Mouse (Mus musculus): Measurements from ENCODE around the gene Vash1. TPM values are rescaled to one million over a fixed set of nuclear protein-coding genes. Genes with fewer than 3 reads are reported as not detected.

Vash1 gene
- polyA plus RNA-seq (2016; fragmentation: Nextera tagmentation; extraction: Ambion mirVana): 12.8 and 13.7 TPM in 2 replicates

GRCm38 (mm10) chr12:86678591-86679545 is at the start of gene Vash1:
Vash1 (plus strand) TSS chr12:86678700.
- H3K4me3 ChIP-seq (replicated peaks): peak within 1 kb of the TSS; percentile 86
- H3K4me2 ChIP-seq: peak within 1 kb of the TSS; percentile 96
- ATAC-seq (ENCODE audit: insufficient number of reproducible peaks, insufficient read depth, low FRiP score, low TSS enrichment, low read depth): peak; percentile 67
- peaks cover 28% of the 10 kb centered on the region for H3K4me1 ChIP-seq (replicated peaks)
- H3K27me3 ChIP-seq: peaks cover 3% of the 10 kb centered on the region; the same call in 1 of the 2 replicates
- H3K9me3 ChIP-seq: 0 out of 2 replicates have a peak, but pooled peaks cover 6% of the 10 kb centered on the region
- H3K36me3 ChIP-seq: 0 out of 2 replicates have a peak, but pooled peaks cover 4% of the 10 kb centered on the region
- under 1% methylated on average over 92 of the region's 94 CpGs for WGBS
- peak within 1 kb of the TSS; percentile 90 for H3K27ac ChIP-seq
- H3K9ac ChIP-seq (replicated peaks): peak within 1 kb of the TSS; percentile 86

- 72% methylated on average over 6 of the region's 6 CpGs for whole genome bisulfite sequencing
- no peaks in the 10 kb centered on the region for H3K36me3 ChIP-seq
- H3K27ac ChIP-seq: no peak overlapping the region
- no peaks in the 10 kb centered on the region for H3K9me3 ChIP-seq
- H3K27me3 ChIP-seq: no peaks in the 10 kb centered on the region
- no peak overlapping the region for H3K4me2 ChIP-seq
- no peak overlapping the region for H3K9ac ChIP-seq (replicated peaks)
- no peaks in the 10 kb centered on the region for H3K4me1 ChIP-seq (replicated peaks)
- H3K4me3 ChIP-seq (replicated peaks): no peak overlapping the region
- no peak for ATAC-seq (ENCODE audit: insufficient number of reproducible peaks, insufficient read depth, low FRiP score, low TSS enrichment, low read depth)
Measured at GRCm38 (mm10) chr12:86628783-86629172, 49.7 kb upstream of the Vash1 start.

GRCm38 (mm10) chr12:86641763-86642162 is 36.7 kb upstream of the Vash1 start:
- Histone ChIP-seq H3K4me3 (replicated peaks) (no peak overlapping the region), H3K9ac (replicated peaks) (no peak overlapping the region), H3K4me1 (replicated peaks) (peaks cover 7% of the 10 kb centered on the region), H3K36me3 (no peaks in the 10 kb centered on the region), H3K27ac (no peak overlapping the region), H3K9me3 (no peaks in the 10 kb centered on the region), H3K4me2 (no peak overlapping the region), H3K27me3 (no peaks in the 10 kb centered on the region)
- WGBS: 31% methylated on average over 8 of the region's 8 CpGs
- no peak for ATAC-seq (ENCODE audit: insufficient number of reproducible peaks, insufficient read depth, low FRiP score, low TSS enrichment, low read depth)

GRCm38 (mm10) chr12:86644512-86645273 is 33.8 kb upstream of the Vash1 start:
- Histone ChIP-seq H3K4me1 (replicated peaks) (peaks cover 15% of the 10 kb centered on the region), H3K4me2 (no peak overlapping the region), H3K27me3 (no peaks in the 10 kb centered on the region), H3K9ac (replicated peaks) (no peak overlapping the region), H3K27ac (no peak overlapping the region), H3K9me3 (no peaks in the 10 kb centered on the region), H3K4me3 (replicated peaks) (no peak overlapping the region), H3K36me3 (no peaks in the 10 kb centered on the region)
- 71% methylated on average over 17 of the region's 17 CpGs for WGBS
- no peak for ATAC-seq (ENCODE audit: insufficient number of reproducible peaks, insufficient read depth, low FRiP score, low TSS enrichment, low read depth)

- ATAC-seq (ENCODE audit: insufficient number of reproducible peaks, insufficient read depth, low FRiP score, low TSS enrichment, low read depth): no peak
- peaks cover 15% of the 10 kb centered on the region for H3K4me1 ChIP-seq (replicated peaks)
- no peaks in the 10 kb centered on the region for H3K27me3 ChIP-seq
- no peaks in the 10 kb centered on the region for H3K36me3 ChIP-seq
- no peaks in the 10 kb centered on the region for H3K9me3 ChIP-seq
- H3K4me2 ChIP-seq: no peak overlapping the region
- H3K27ac ChIP-seq: no peak overlapping the region
- H3K9ac ChIP-seq (replicated peaks): no peak overlapping the region
- no peak overlapping the region for H3K4me3 ChIP-seq (replicated peaks)
- WGBS: 90% methylated on average over 5 of the region's 5 CpGs
Measured at GRCm38 (mm10) chr12:86645494-86645893, 33.0 kb upstream of the Vash1 start.

- no peak overlapping the region for H3K9ac ChIP-seq (replicated peaks)
- no peak overlapping the region for H3K4me3 ChIP-seq (replicated peaks)
- 44% methylated on average over 9 of the region's 9 CpGs for WGBS
- H3K27me3 ChIP-seq: no peaks in the 10 kb centered on the region; the same call in 1 of the 2 replicates
- H3K27ac ChIP-seq: no peak overlapping the region
- H3K9me3 ChIP-seq: no peaks in the 10 kb centered on the region
- H3K4me1 ChIP-seq (replicated peaks): peaks cover 15% of the 10 kb centered on the region
- H3K4me2 ChIP-seq: no peak overlapping the region; the same call in 1 of the 2 replicates
- no peak for ATAC-seq (ENCODE audit: insufficient number of reproducible peaks, insufficient read depth, low FRiP score, low TSS enrichment, low read depth)
- no peaks in the 10 kb centered on the region for H3K36me3 ChIP-seq
Measured at GRCm38 (mm10) chr12:86646831-86647230, 31.7 kb upstream of the Vash1 start.

GRCm38 (mm10) chr12:86647279-86647678 is 31.2 kb upstream of the Vash1 start:
- H3K36me3 ChIP-seq: no peaks in the 10 kb centered on the region
- H3K27me3 ChIP-seq: no peaks in the 10 kb centered on the region; the same call in 1 of the 2 replicates
- no peak overlapping the region for H3K4me3 ChIP-seq (replicated peaks)
- WGBS: 13% methylated on average over 9 of the region's 9 CpGs
- no peak for ATAC-seq (ENCODE audit: insufficient number of reproducible peaks, insufficient read depth, low FRiP score, low TSS enrichment, low read depth)
- H3K4me1 ChIP-seq (replicated peaks): peaks cover 15% of the 10 kb centered on the region
- no peak overlapping the region; the same call in none of the 2 replicates for H3K4me2 ChIP-seq
- no peak overlapping the region for H3K27ac ChIP-seq
- no peak overlapping the region for H3K9ac ChIP-seq (replicated peaks)
- H3K9me3 ChIP-seq: no peaks in the 10 kb centered on the region

GRCm38 (mm10) chr12:86647736-86648135 is 30.8 kb upstream of the Vash1 start:
- Histone ChIP-seq H3K27me3 (no peaks in the 10 kb centered on the region; the same call in 1 of the 2 replicates), H3K4me3 (replicated peaks) (no peak overlapping the region), H3K9ac (replicated peaks) (no peak overlapping the region), H3K9me3 (no peaks in the 10 kb centered on the region), H3K4me1 (replicated peaks) (peaks cover 15% of the 10 kb centered on the region), H3K27ac (no peak overlapping the region), H3K36me3 (no peaks in the 10 kb centered on the region), H3K4me2 (no peak overlapping the region; the same call in 1 of the 2 replicates)
- WGBS: 64% methylated on average over 5 of the region's 5 CpGs
- no peak for ATAC-seq (ENCODE audit: insufficient number of reproducible peaks, insufficient read depth, low FRiP score, low TSS enrichment, low read depth)

- no peak overlapping the region for H3K9ac ChIP-seq (replicated peaks)
- H3K27ac ChIP-seq: no peak overlapping the region
- H3K9me3 ChIP-seq: no peaks in the 10 kb centered on the region
- H3K27me3 ChIP-seq: no peaks in the 10 kb centered on the region; the same call in 1 of the 2 replicates
- H3K4me3 ChIP-seq (replicated peaks): no peak overlapping the region
- no peak overlapping the region for H3K4me2 ChIP-seq
- ATAC-seq (ENCODE audit: insufficient number of reproducible peaks, insufficient read depth, low FRiP score, low TSS enrichment, low read depth): no peak
- no peaks in the 10 kb centered on the region for H3K36me3 ChIP-seq
- H3K4me1 ChIP-seq (replicated peaks): peaks cover 15% of the 10 kb centered on the region
- WGBS: 80% methylated on average over 3 of the region's 3 CpGs
Measured at GRCm38 (mm10) chr12:86648489-86648888, 30.0 kb upstream of the Vash1 start.

- Histone ChIP-seq H3K27ac (no peak overlapping the region), H3K9ac (replicated peaks) (no peak overlapping the region), H3K4me1 (replicated peaks) (peaks cover 12% of the 10 kb centered on the region), H3K4me2 (no peak overlapping the region), H3K27me3 (peaks cover 4% of the 10 kb centered on the region; the same call in 1 of the 2 replicates), H3K4me3 (replicated peaks) (no peak overlapping the region), H3K9me3 (no peaks in the 10 kb centered on the region), H3K36me3 (no peaks in the 10 kb centered on the region)
- ATAC-seq (ENCODE audit: insufficient number of reproducible peaks, insufficient read depth, low FRiP score, low TSS enrichment, low read depth): no peak
- 90% methylated on average over 8 of the region's 8 CpGs for WGBS
Measured at GRCm38 (mm10) chr12:86651301-86651860, 27.1 kb upstream of the Vash1 start.

Data from limb, embryonic 12.5 days (tissue).